Mouse (Mus musculus) hematopoietic stem cell, adult 5-6 weeks (primary cell): ENCODE results near the gene Mta3. TPM values are rescaled to one million over a fixed set of nuclear protein-coding genes. Genes with fewer than 3 reads are reported as not detected.

Experiments
- ATAC-seq, 2 experiments: fragments of 125-278 bp in 1 of 2; replicated peaks in 1 of 2; 2 replicates each; pipeline ENCODE4 v1.8.0; 2016 to 2017; ENCODE audit warnings: inconsistent platforms in 2 of 2, mild to moderate bottlenecking in 2 of 2, moderate number of reproducible peaks in 2 of 2, low read depth in 1 of 2, moderate TSS enrichment in 1 of 2; ENCODE audit not compliant: low FRiP score in 2 of 2, poor library complexity in 2 of 2, severe bottlenecking in 2 of 2, insufficient read depth in 1 of 2, low TSS enrichment in 1 of 2
- total RNA-seq: library from RNA; stranded (forward); fragments of 172-1452, 232-1000 nt; gene quantifications from 2 replicates; pipeline ENCODE4 v1.2.3, GENCODE M21; 2017

Mta3 gene
- total RNA-seq, 1 experiment from 2014 or later, result 64.2 TPM

GRCm38 (mm10) chr17:83736701-83737100, 30.7 kb downstream of the Mta3 start:
- ATAC-seq, result no peak

- ATAC-seq, result no peak
Measured at GRCm38 (mm10) chr17:83737775-83738174, 31.8 kb downstream of the Mta3 start.

- ATAC-seq, result no peak
Measured at GRCm38 (mm10) chr17:83740135-83740676, 34.2 kb downstream of the Mta3 start.

- ATAC-seq, result no peak
Measured at GRCm38 (mm10) chr17:83741243-83741642, 35.3 kb downstream of the Mta3 start.

GRCm38 (mm10) chr17:83744231-83744824, 38.4 kb downstream of the Mta3 start:
- ATAC-seq, result no peak

- no peak for ATAC-seq
Measured at GRCm38 (mm10) chr17:83747405-83748160, 41.6 kb downstream of the Mta3 start.

- no peak for ATAC-seq
Measured at GRCm38 (mm10) chr17:83750216-83750950, 44.4 kb downstream of the Mta3 start.

- no peak for ATAC-seq
Measured at GRCm38 (mm10) chr17:83753112-83753899, 47.3 kb downstream of the Mta3 start.

- no peak for ATAC-seq
Measured at GRCm38 (mm10) chr17:83758096-83758495, 52.1 kb downstream of the Mta3 start.

GRCm38 (mm10) chr17:83759547-83759946, 53.6 kb downstream of the Mta3 start:
- ATAC-seq, result no peak

GRCm38 (mm10) chr17:83764538-83764937, 58.6 kb downstream of the Mta3 start:
- ATAC-seq, result peak in 1 of 2 experiments; percentile 40; a peak in 2 of 4 replicates

- ATAC-seq, result no peak
Measured at GRCm38 (mm10) chr17:83767064-83767463, 61.1 kb downstream of the Mta3 start.

- peak; percentile 18 to 25; a peak in 2 of 4 replicates for ATAC-seq
Measured at GRCm38 (mm10) chr17:83768309-83768708, 62.3 kb downstream of the Mta3 start.

- no peak for ATAC-seq
Measured at GRCm38 (mm10) chr17:83770371-83770770, 64.4 kb downstream of the Mta3 start.

GRCm38 (mm10) chr17:83770931-83771330, 65.0 kb downstream of the Mta3 start:
- ATAC-seq, result no peak

GRCm38 (mm10) chr17:83772110-83772509, 66.1 kb downstream of the Mta3 start:
- ATAC-seq, result no peak

GRCm38 (mm10) chr17:83772711-83773110, 66.7 kb downstream of the Mta3 start:
- ATAC-seq, result peak; percentile 86 to 94
